Mouse (Mus musculus): ENCODE results near the gene Slc6a16.

DNA sequence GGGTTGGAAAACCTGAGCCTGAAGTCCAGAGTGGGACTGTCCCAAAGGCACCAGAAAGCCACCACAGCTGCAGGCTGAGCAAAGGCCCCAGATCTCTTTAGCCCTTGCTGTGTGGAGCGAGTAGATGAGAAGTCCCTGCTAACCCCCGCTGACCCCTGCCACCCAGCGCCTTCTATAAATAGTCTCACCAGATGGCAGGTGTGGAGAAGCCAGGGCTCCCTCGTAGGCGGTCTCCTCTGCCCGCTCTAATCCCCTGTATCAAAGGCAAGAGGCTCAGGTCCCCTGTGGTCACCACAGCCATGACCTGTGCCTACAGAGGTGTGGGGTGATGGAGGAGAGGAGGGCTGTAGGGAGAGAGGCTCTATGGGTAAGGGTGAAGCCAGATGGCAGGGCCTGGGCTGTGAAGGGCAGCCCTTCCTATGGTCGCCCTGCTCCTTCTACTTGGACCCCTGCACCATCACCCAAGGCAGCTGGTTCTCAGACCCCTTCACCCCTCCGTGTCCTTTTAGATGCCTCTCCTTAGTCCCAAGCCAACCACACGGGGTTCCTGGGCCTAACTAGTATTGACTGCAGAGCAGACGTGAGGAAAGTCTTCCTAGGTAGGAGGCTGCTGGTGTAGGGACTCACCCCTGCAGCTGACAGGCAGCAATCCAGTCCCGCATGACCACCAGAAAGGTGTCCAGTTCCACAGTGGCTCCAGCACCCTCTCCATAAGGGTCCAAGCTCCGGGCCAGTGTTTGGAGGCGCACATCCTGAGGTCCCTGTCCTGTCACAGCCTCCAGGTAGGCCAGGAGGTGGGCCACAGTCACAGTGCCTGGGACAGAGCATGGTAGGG, 45.3 kb upstream of the Slc6a16 start:
- TF ChIP-seq POLR2A (IDR thresholded peaks at IDR 0.05; ENCODE audit: extremely low read depth, insufficient read depth, low read length) (no peak), CTCF (IDR thresholded peaks at IDR 0.05; ENCODE audit: low read depth, low read length) (no peak)

All from liver, adult 2 months (tissue).